Mouse (Mus musculus) liver, postnatal 0 days (tissue): ENCODE data around the gene 6430548M08Rik. TPM values are rescaled to one million over a fixed set of nuclear protein-coding genes. Genes with fewer than 3 reads are reported as not detected.
A peak's percentile ranks its signal among the peaks of the same experiment; 100 is the strongest.

Experiments used
- ATAC-seq: fragments of 200-750 bp; cut with Nextera tagmentation; 2 replicates; pipeline ENCODE4 v1.8.0; 2017; ENCODE audit warnings: mild to moderate bottlenecking, moderate library complexity
- DNase-seq: peaks from one replicate; pipeline ENCODE4 v3.0.0-alpha.2; 2016
- H3K27ac ChIP-seq: fragments of 300-500 bp; sonication (generic); 2 replicates; pipeline ENCODE4 v1.5.1; 2014; ENCODE audit warnings: antibody characterized with exemption, moderate library complexity, mild to moderate bottlenecking, low read depth
- H3K27me3 ChIP-seq: fragments of 300-500 bp; sonication (generic); 2 replicates; pipeline ENCODE4 v1.6.1; 2014; ENCODE audit warnings: low read length, control low read depth, mixed read lengths; ENCODE audit not compliant: insufficient read depth
- H3K36me3 ChIP-seq: fragments of 300-500 bp; sonication (generic); replicated peaks from 2 replicates; pipeline ENCODE4 v1.6.1; 2014; ENCODE audit warnings: mild to moderate bottlenecking, control low read depth, low read length, moderate library complexity, mixed read lengths; ENCODE audit not compliant: insufficient read depth
- H3K4me1 ChIP-seq: fragments of 300-500 bp; sonication (generic); 2 replicates; pipeline ENCODE4 v1.6.1; 2014; ENCODE audit warnings: antibody characterized with exemption, mild to moderate bottlenecking, control low read depth; ENCODE audit not compliant: insufficient read depth
- H3K4me2 ChIP-seq: fragments of 300-500 bp; sonication (generic); 2 replicates; pipeline ENCODE4 v1.6.1; 2014; ENCODE audit warnings: low read depth, mild to moderate bottlenecking, low read length, moderate library complexity, mixed read lengths
- H3K4me3 ChIP-seq: fragments of 300-500 bp; sonication (generic); 2 replicates; pipeline ENCODE4 v1.5.1; 2014; ENCODE audit warnings: low read depth, low read length
- H3K9ac ChIP-seq: fragments of 300-500 bp; sonication (generic); replicated peaks from 2 replicates; pipeline ENCODE4 v1.6.1; 2014; ENCODE audit warnings: mild to moderate bottlenecking, moderate library complexity
- H3K9me3 ChIP-seq: fragments of 300-500 bp; sonication (generic); 2 replicates; pipeline ENCODE4 v1.6.1; 2016; ENCODE audit warnings: mild to moderate bottlenecking, control low read depth, low read length, mixed read lengths
- CTCF ChIP-seq: sonication (generic); IDR thresholded peaks from 2 replicates; pipeline ENCODE4 v1.5.1; 2016; ENCODE audit warnings: antibody characterized with exemption, low read depth
- EP300 ChIP-seq: IDR thresholded peaks from 2 replicates; pipeline ENCODE4 v1.6.1; 2016; ENCODE audit warnings: antibody characterized with exemption, low read depth, mild to moderate bottlenecking
- WGBS: fragments of 180-500 bp; shearing (Covaris S2); extraction: QIAGEN DNeasy Blood & Tissue Kit; methylation state at CpG from one replicate; pipeline ENCODE4 v1.1.7; 2014; ENCODE audit not compliant: insufficient replicate concordance; 5-methylcytosine and 5-hydroxymethylcytosine counted together
- polyA plus RNA-seq: library from polyadenylated mRNA; unstranded; fragments of >200 nt; fragmentation: Nextera tagmentation; extraction: Ambion mirVana; gene quantifications from 2 replicates; pipeline ENCODE4 v1.2.1, GENCODE M21; 2015

6430548M08Rik gene
- polyA plus RNA-seq, 1 experiment from 2014 or later = 4.9 TPM

- DNase-seq (no peak), ATAC-seq (no peak)
- TF ChIP-seq EP300 (no peak), CTCF (no peak)
- H3K4me3 ChIP-seq = no peak overlapping the region
- H3K36me3 ChIP-seq = no peaks in the 10 kb centered on the region
- 78% methylated on average over 8 of the region's 8 CpGs for WGBS
- no peaks in the 10 kb centered on the region for H3K27me3 ChIP-seq
- H3K9me3 ChIP-seq = no peaks in the 10 kb centered on the region
- H3K4me1 ChIP-seq = no peaks in the 10 kb centered on the region
- H3K4me2 ChIP-seq = no peak overlapping the region
- H3K27ac ChIP-seq = no peak overlapping the region
- no peak overlapping the region for H3K9ac ChIP-seq
Observed at GRCm38 (mm10) chr8:120072827-120073226, 41.1 kb upstream of the 6430548M08Rik start.

DNA sequence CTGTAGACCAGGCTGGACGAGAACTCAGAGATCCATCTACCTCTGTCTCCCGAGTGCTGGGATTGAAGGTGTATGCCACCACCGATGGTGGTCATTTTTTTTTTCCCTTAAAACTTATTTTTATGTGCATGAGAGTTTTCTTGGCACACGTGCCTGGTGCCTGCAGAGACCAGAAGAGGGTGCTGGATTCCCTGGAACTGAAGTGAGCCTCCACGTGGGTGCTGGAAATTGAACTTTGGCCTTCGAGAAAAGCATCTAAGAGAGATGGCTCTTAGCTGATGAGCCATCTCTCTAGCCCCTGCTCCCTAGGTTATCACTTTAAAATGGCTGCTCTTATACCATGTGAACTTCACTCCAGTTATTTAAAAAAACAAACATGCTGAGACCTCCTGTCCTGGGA, 39.4 kb upstream of the 6430548M08Rik start:
- no peak for ATAC-seq
- no peak overlapping the region for H3K4me3 ChIP-seq
- no peaks in the 10 kb centered on the region for H3K9me3 ChIP-seq
- no peak overlapping the region for H3K27ac ChIP-seq
- no peak overlapping the region for H3K9ac ChIP-seq
- TF ChIP-seq CTCF (no peak), EP300 (no peak)
- no peak for DNase-seq
- WGBS = 62% methylated on average over 6 of the region's 6 CpGs
- H3K4me1 ChIP-seq = no peaks in the 10 kb centered on the region
- no peaks in the 10 kb centered on the region for H3K36me3 ChIP-seq
- H3K4me2 ChIP-seq = no peak overlapping the region
- H3K27me3 ChIP-seq = no peaks in the 10 kb centered on the region

- no peak overlapping the region for H3K4me2 ChIP-seq
- H3K27ac ChIP-seq = no peak overlapping the region
- DNase-seq (no peak), ATAC-seq (no peak)
- H3K9me3 ChIP-seq = no peaks in the 10 kb centered on the region
- no peaks in the 10 kb centered on the region for H3K36me3 ChIP-seq
- no peak overlapping the region for H3K4me3 ChIP-seq
- H3K27me3 ChIP-seq = no peaks in the 10 kb centered on the region
- H3K4me1 ChIP-seq = no peaks in the 10 kb centered on the region
- TF ChIP-seq CTCF (no peak), EP300 (no peak)
- no peak overlapping the region for H3K9ac ChIP-seq
- 68% methylated on average over 6 of the region's 6 CpGs for WGBS
Observed at GRCm38 (mm10) chr8:120075347-120075746, 38.6 kb upstream of the 6430548M08Rik start.

- Histone ChIP-seq H3K4me1 (no peaks in the 10 kb centered on the region; the same call in 1 of the 2 replicates), H3K36me3 (peaks cover 13% of the 10 kb centered on the region), H3K9ac (no peak overlapping the region), H3K27ac (no peak overlapping the region), H3K4me2 (no peak overlapping the region), H3K4me3 (no peak overlapping the region), H3K27me3 (no peaks in the 10 kb centered on the region), H3K9me3 (no peaks in the 10 kb centered on the region)
- no peak for ATAC-seq
- DNase-seq = peak; percentile 87
- WGBS = 14% methylated on average over 10 of the region's 10 CpGs
- TF ChIP-seq CTCF (peak; percentile 82), EP300 (no peak)
Observed at GRCm38 (mm10) chr8:120078080-120078479, 35.9 kb upstream of the 6430548M08Rik start.

DNA sequence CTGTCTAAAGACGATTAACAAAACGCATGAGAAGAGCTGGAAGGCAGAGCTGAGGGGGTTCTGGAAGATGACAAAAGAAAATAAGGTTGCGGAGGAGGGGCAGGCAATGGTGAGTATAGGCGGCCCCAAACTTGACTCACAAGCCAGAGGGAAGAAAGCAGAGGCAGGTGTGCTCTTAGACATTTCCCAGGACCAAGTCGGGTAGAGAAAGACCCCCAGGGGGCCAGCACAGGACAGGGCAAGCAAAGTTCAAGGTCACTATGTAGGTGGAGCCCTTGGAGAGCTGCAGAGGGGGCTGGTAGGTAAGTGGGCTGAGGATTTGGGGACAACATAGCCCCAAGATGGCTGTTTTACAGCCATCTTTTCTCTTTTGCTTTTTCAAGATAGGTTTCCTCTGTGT, 34.6 kb upstream of the 6430548M08Rik start:
- H3K27ac ChIP-seq = no peak overlapping the region
- ATAC-seq (no peak), DNase-seq (no peak)
- no peaks in the 10 kb centered on the region; the same call in 1 of the 2 replicates for H3K4me1 ChIP-seq
- H3K4me2 ChIP-seq = no peak overlapping the region
- peaks cover 21% of the 10 kb centered on the region for H3K36me3 ChIP-seq
- TF ChIP-seq EP300 (no peak), CTCF (no peak)
- 60% methylated on average over 5 of the region's 5 CpGs for WGBS
- H3K9ac ChIP-seq = no peak overlapping the region
- no peaks in the 10 kb centered on the region for H3K9me3 ChIP-seq
- no peak overlapping the region for H3K4me3 ChIP-seq
- no peaks in the 10 kb centered on the region for H3K27me3 ChIP-seq

GRCm38 (mm10) chr8:120083261-120083660, 30.7 kb upstream of the 6430548M08Rik start:
- peaks cover 57% of the 10 kb centered on the region for H3K36me3 ChIP-seq
- ATAC-seq (no peak), DNase-seq (no peak)
- H3K9me3 ChIP-seq = no peaks in the 10 kb centered on the region
- no peak overlapping the region for H3K4me3 ChIP-seq
- no peaks in the 10 kb centered on the region for H3K27me3 ChIP-seq
- no peak overlapping the region for H3K9ac ChIP-seq
- TF ChIP-seq CTCF (no peak), EP300 (no peak)
- 86% methylated on average over 8 of the region's 8 CpGs for WGBS
- H3K4me1 ChIP-seq = no peaks in the 10 kb centered on the region; the same call in 1 of the 2 replicates
- no peak overlapping the region for H3K27ac ChIP-seq
- no peak overlapping the region for H3K4me2 ChIP-seq

DNA sequence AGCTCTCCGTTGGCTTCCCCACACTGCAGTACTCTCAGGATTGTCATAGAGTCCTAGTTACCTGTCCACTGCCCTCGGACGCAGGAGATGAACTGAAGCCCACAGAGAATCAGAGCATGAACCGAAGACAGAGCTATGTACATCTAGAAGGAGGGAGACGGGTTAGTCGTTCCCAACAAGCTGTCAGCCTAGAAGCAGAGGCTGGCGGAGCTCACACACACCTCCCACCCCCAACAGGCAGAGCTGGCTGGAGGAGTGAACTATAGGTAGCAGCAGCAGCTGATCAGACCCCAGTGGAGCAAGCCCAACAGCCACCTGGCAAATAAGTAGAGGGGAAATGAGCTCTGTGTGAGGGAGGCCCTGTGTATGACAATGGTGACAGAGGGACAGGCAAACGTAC, 29.2 kb upstream of the 6430548M08Rik start:
- Histone ChIP-seq H3K9me3 (no peaks in the 10 kb centered on the region), H3K4me1 (no peaks in the 10 kb centered on the region; the same call in 1 of the 2 replicates), H3K27me3 (no peaks in the 10 kb centered on the region), H3K27ac (no peak overlapping the region), H3K9ac (no peak overlapping the region), H3K4me2 (no peak overlapping the region), H3K4me3 (no peak overlapping the region), H3K36me3 (peaks cover 63% of the 10 kb centered on the region)
- WGBS = 83% methylated on average over 8 of the region's 8 CpGs
- TF ChIP-seq CTCF = no peak
- DNase-seq = no peak
- ATAC-seq = no peak
